Mouse (Mus musculus): Measurements from ENCODE around the gene Uvrag.
A peak's percentile ranks its signal among the peaks of the same experiment; 100 is the strongest.
"Not testable (repeated sequence)": the region's sequence is repeated elsewhere in the genome, so short reads cannot be mapped to it uniquely, and the experiment has no call there.

Gene Uvrag

DNA sequence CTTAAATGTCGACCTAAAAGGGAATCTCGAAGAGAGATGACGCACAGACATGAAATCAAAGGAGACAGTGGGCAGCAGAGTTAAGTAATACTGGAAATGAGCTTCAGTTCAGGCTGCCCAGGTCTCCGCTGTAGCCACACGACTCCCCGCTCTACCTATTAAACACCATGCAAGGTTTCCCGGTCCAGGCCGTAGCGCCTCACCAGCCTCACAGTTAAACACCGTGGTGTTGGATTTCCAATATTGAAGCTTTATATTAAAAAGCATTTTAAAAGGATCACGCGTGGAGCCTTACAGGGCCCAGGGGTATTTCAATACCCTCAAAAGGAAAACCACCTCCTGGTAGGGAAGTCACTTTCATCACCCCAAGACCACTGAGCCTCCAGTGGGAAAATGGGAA lies 157.9 kb downstream of the Uvrag start:
- no peak for DNase-seq (ENCODE audit: low spot score in 2 of 2)

DNA sequence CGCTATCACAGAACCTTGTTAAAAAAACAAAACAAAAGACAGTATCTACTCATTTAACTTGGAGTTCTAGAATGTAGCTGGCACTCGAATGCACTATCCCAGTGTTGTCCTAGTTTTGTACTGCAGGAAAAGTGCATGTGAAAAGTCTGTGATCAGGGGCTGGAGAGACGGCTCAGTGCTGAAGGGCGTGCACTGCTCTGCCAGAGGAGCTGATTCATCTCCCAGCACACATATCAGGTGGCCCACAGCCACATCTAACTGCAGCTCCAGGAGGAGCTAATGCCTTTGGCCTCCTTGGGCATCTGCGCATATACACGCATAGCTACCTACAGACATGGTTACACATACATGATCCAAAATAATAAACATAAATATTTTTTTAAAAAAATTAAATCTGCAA lies 159.5 kb downstream of the Uvrag start:
- no peak for DNase-seq (ENCODE audit: low spot score in 2 of 2)

DNA sequence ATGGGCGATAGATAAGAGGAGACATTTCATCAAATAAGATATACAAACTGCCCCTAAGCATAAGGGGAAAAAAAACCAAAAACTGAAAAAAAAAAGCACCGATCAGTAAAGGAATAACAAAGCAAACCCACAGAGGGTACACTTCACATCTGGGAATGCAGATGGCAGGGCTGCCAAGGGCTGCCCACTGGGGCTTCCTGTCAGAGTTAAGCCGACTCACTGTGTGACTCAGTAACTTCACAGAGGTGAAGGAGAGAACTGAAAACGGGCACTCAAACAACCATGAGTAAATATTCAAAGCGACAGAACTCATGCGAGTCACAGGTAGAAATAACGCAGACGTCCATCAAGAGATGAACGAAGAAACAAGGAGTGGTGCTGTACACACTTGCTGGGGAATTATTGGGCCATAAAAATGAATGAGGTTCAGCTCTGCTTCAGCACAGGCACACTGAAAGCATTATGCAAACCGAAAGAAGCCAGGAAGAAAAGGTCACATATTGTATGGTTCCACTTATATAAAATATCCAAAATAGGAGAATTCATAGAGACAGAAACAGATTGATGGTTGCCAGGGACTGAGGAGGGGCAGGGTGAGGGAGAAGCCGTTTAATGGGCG lies 164.0 kb downstream of the Uvrag start:
- DNase-seq (ENCODE audit: low spot score in 2 of 2): no peak

DNA sequence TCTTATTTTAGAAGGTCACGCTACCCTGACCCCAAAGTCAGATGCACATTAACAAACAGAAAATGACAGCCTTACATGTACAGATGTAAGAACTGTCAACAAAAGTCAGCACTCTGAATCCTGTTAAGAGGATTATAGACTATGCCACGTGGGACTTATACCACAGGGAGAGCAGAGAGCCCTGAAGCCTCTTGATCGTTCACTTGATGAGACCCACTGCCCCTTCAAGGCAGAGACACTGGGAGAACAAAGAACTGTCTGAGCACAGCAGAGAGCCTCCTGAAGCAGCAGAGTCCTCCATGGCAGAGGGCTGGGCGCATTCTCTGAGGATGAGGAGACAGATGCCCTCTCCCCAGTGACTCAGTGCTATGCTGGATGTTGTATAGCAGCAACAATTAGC lies 166.4 kb downstream of the Uvrag start:
- DNase-seq (ENCODE audit: low spot score in 2 of 2): no peak

DNA sequence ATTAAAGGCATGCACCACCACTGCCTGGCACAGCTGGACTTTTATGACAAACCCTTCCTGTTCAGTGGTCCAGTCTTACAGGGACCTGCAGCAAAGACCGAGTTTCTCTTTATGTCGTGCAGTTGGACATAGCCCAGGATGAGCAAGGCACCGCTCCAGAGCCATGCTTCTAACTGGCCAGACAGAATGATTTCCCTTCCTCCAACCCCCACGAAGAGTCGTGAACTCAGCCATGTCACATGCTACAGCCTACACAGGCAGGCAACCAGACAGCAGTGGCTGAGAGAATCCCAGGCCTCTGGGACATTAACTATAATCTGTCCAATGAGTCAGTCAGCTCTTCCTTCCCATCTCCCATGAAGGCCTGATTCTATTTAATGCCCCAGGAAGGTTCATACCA lies 170.2 kb downstream of the Uvrag start:
- DNase-seq (ENCODE audit: low spot score in 2 of 2): no peak

DNA sequence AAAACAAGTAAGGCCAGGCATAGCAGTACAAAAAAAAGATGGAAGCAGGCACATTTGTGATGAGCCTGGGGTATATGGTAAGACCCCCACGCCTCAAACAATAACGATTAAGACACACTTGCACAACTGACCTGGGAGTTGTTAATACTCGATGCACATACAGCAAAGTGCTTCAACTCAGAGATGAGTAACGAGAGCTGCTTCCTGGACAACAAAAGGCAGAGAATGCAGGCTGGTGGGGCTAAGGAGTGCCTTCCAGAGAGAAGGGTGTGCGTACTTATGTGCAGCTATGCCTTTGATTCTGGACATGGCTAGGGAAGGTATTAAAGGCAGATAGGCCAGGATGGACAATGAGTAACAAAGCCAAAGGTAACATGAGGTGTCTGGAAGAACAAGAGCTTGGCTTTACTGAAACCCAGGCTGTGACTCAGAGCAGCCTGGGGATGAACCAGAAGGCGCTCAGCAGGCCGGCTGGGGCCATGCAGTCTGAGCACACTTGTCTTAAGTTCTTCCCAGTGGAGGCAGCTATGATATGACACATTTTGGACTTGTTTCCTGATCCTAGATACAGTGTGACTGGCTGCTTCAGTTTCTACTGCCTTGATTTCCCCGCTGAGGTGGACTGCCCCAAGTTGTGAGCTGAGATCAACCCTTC lies 172.1 kb downstream of the Uvrag start:
- no peak for DNase-seq (ENCODE audit: low spot score in 2 of 2)

DNA sequence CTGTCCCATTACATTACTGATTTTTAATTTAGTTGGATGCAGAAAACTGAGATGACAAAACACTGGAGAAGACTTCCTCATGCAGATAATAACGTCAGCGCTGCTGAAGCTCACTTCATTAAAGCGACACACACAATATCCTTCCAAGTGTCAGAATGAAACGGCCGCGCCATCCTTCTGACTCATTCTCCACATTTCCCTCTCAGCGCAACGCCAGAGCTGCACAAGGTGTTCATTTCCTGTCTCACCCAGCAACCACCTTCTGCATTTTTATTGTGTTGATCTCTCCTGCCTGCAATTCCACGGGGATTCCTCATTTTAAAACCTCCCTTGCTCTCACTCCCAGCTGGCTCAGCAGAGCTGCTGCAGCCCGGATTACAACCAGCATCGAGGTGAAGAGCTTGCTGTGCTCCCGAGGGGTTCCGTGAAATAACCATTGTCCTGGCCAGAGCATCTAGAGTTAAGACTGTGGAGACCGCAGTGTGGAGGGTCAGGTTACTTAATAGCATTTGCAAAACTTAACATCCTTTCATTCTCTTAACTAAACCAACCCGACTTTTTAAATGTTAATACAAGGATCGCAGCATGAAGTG lies 172.8 kb downstream of the Uvrag start:
- no peak for DNase-seq (ENCODE audit: low spot score in 2 of 2)

DNA sequence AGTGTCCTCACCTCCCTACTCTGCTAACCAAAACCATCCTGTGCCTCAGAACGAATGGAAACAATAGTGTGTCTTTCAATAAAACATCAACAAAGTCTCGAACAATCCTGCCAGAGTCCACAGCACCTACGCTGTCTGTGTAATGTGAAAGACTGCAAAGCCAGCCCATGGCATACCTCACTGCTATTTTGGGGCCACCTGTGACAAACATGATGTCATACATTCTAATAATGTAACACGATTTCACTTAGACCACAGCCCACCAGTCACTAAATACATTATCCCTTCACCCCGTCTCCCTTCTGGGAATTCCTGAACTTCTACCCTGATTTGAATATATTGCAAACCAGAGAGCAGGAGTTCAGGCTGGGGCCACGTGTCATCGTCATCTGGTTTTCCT lies 173.3 kb downstream of the Uvrag start:
- DNase-seq (ENCODE audit: low spot score in 2 of 2): no peak

DNA sequence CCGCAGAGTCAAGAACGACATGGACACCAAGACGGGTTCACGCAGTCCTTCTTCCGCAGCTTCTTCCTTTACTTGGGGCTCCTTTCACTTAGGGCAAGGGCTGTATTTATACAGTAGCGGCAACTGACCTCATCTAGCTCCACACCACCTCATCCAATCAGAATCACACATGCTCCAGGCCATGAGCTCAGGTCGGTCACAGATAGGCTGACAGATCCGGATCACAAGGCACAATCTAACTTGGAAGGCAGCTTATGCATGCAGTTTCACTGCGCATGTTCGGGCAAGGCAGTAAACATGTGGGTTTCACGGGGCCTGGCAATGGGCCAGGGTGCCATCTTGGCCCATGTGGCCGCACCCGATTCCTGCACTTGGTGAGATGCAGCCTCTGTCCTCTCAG lies 177.4 kb downstream of the Uvrag start:
- not testable (repeated sequence) for DNase-seq (ENCODE audit: low spot score in 2 of 2)

DNA sequence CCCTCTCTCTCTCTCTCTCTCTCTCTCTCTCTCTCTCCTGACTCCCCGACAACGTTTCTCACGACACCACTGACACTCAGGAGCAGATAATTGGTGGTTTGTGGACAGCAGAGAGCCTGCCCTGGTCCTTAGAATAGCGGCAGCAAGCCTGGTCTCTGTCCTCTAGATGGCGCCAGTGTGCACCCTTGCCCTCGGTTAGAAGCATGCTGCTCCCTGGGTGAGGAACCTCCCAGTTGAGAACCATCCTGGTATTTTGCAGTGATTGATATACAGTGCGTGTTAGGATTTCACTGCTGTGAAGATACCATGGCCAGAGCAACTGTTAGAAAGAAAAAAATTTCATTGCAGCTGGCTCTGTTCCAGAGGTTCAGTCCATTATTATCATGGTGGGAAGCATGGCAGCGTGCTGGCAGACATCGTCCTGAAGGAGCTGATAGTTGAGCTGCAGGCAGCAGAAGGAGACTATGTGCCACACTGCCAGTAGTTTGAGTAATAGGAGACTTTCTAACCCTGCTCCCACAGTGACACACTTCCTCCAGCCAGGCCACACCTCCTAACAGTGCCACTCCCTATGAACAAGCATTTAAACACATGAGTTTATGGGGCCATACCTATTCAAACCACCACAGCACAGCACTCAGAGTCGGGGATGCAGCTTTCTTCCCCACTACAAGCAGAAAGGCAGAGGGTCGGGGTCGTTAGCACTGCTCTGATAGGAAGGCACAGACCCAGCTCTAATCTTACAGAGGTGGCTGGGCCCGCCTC lies 178.2 kb downstream of the Uvrag start:
- peak; percentile 66 to 86 for DNase-seq (ENCODE audit: low spot score in 2 of 2)

DNA sequence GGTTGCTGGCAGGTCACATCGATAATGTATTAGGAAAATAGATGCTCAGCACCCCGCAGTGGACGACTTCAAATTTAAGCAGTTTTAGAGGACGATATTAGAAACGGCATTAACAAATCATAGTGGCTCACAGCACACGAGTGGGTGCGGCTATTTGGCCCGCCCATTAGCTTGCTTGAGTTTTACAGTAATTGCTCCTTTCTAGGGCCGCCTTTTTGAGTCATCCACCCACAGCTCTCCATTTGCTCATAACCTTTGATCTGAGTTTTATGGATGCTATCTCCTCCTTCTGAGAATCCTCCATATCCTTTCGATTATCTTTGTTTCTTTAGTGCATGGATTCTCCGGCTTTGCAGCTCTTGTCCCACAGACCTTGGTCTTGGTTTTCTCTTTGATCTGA lies 178.9 kb downstream of the Uvrag start:
- DNase-seq (ENCODE audit: low spot score in 2 of 2): no peak

DNA sequence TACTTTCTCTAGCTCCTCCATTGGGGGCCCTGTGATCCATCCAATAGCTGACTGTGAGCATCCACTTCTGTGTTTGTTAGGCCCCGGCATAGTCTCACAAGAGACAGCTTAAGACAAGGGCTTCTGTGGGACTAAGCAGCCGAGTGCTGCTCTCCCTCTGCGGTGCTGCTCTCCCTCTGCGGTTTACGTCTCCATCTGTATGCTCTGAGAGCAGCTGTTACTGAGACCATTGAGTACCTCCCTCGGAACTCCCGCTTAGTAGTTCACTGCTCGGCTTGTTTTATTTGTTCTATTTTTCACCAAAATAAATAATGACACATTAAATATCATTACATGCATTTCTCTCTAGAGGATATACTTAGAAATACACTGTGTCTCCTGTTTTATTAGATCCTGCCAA lies 180.7 kb downstream of the Uvrag start:
- DNase-seq (ENCODE audit: low spot score in 2 of 2): no peak

DNA sequence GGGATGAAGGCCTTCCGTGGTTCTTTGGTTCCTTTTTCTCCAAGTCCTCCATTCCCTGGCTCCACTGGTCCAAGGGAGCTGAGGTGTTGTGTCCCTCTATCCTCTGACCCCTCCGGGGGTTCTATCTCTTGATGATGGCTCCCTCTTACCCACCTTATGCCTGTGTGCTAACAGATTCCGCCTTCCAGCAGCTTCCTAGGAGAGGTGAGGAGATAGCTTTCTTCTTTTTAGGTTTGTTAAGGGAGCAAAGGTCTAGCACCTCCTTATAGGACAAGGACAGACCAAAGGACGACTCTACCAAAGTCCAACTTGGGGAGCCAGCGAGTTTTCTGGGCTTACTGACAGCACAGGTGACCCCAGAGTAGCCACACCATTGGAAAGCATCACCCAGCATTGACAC lies 181.7 kb downstream of the Uvrag start:
- no peak for DNase-seq (ENCODE audit: low spot score in 2 of 2)

DNA sequence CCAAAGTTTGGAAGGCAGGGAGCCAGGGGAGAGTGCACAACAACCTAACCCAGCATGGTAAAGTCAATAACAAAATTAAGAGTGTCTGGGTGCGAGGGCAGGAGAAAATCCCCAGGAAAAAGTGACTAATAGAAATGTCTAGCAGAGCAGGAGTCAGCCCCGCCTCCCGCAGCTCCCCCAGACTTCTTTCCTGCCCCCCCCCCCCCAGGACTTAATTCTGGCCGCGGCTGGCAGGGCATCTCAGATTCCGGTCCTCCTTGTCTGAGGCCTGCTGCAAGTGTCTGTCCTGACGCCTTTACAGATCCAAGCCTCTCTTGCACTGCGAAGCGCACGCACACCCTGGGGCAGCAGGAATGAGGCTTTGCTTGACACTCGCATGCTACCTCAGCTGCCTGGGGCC lies 182.8 kb downstream of the Uvrag start:
- DNase-seq (ENCODE audit: low spot score in 2 of 2): no peak

DNA sequence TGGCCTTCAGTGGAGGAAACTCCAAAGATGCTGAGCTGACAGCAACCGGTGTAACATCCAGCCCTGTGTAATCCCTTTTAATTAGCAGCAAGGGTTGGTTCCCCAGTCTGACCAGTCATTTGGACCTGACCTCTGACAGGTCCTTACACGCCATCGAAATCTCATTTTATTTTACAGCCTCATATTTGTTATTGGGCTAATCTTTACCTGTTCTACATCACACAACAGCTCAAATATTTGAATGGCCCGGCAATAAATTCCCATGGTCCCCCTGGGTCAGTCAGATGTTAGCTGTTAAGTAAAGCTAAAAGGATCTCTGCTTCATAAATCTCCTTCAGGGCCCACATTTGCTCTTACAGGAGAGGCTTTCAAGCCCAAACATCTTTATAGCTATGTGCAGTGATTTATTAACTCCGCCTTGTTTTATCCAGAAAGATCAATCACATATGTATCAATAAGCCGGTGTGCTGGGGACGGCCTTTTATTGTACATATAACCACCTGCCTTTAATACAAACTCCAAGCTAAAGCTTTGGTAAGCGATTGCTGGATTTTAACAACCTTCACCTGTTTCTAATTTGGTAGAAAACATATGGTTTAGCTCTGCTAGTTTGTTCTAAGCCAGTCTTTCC lies 183.7 kb downstream of the Uvrag start:
- no peak for DNase-seq (ENCODE audit: low spot score in 2 of 2)

DNA sequence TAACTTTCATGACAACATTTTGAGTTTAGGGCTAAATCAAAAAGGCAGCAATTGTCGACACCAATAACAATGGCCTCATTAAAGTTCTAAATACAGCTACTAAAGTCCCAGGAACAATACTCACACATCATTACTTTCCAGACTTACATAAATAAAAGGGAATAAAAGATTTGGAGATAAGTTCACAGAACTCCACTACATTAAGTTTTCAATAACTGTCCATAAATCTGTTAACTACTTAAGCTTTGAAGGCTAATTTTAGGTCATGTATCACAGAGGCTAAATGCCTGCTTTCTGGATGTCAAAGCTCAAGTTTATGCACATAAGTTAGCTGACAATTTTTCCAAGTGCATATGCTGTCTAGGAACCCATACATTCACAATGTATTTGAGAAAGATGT lies 184.3 kb downstream of the Uvrag start:
- no peak for DNase-seq (ENCODE audit: low spot score in 2 of 2)

DNA sequence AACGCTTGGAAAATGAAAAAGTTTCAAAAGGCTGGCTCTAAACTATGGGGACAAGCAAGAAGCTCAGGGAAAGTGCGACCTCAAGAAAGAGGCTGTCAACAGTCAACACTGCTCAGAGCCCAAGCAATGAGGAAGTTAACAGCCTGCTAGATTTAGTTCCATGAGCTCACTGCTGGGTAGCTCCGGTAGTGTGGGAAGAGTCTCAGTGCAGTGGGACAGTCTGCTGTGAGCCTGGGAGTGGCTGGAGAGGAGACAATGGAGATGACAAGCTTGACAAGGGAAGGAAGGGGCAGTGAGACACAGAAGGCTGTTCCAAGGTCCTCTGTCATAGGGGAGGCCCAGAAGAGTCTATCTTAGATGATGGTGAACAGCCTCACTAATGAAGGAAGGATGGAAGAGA lies 187.3 kb downstream of the Uvrag start:
- no peak for DNase-seq (ENCODE audit: low spot score in 2 of 2)

DNA sequence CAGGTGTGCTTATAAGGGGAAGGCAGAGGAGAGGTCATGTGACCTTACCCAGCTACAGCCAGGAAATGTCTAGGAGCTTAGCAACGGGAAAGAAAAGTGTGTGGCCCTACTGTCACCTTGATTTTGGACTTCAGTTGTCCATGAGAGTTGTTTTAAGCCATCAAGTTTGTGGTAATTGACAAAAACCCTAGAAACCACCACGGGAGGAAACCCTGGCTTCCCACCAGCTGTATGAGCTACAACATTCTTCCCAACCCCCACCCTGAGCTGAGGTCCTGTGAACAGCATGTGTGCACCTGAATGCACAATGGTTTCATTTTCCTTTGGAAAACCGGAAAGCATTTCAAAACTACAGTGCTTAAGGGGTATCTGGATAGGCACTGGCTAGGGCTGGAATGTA lies 196.0 kb downstream of the Uvrag start:
- DNase-seq (ENCODE audit: low spot score in 2 of 2): no peak

DNA sequence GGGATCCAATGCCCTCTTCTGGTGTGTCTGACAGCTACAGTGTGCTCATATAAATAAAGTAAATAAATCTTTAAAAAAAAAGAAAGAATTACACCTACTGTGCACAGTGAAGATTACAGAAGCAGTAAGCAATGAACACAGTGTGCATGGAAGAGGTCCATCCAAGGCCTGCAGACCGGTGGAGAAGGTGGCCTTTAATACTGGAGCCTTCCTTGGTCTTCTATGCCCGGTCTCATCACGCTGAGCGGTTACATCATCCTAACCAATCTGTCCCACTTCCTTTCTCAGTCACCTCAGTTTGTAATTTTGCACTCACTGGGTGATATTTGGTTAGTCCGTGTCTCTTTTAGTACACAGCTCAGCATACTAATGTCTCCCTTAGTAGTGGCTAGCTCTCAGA lies 197.3 kb downstream of the Uvrag start:
- DNase-seq (ENCODE audit: low spot score in 2 of 2): no peak

DNA sequence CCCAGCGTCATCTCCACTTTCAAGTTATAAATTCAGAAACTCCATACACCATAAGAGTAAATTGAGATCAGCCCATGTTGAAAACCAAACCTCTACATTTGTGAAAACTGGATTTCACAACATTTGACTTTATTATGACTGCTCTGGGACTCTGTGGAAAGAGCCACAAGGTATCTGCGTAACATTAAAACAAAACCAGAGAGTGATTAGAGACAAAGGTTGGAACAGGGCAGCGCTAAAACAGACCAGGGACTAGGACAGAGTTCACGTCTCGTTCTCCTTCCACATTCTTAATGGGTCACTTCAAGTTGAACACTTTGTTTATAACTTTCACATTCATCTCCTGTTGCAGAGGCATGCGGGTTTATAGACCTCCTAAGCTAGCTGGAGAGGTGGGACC lies 198.2 kb downstream of the Uvrag start:
- DNase-seq (ENCODE audit: low spot score in 2 of 2): no peak

DNA sequence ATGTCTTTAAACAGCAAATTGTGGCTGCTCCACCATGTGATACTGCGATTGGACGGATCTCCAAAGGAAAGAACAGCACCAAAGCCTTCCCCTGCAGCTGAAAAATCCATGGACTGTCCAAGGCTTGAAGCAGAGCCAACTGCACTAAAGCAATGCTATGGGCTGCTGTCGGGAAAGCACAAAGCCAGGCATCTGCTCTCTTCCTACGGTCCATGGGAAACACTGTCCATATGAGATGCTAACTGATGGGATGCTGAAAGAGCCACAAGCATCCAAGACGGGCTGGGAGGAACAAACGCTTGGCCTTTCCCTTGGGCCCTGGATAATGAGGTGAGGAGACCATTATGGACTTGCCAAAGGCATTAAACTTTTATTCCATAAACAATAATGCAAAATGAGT lies 201.7 kb downstream of the Uvrag start:
- DNase-seq (ENCODE audit: low spot score in 2 of 2): no peak

DNA sequence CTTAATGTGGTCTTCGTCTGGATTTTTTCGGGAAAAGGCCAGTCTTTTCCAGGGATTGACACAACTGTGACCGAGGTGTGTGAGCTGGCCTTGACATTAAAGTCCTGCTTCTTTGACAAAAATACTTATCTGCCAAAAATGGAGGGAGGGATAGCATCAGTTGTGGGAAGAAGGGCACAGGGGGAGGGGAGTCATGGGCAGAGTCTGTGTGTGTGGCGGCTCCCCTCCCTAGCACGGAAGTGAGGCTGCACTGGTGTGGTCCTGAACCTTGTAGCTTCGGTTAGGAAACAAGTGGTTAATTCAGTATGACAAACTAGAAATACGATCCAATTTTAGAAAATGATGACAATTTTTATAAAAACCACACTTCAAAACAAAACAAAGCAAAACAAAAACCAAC lies 202.3 kb downstream of the Uvrag start:
- DNase-seq (ENCODE audit: low spot score in 2 of 2): no peak
